Mouse (Mus musculus): Measurements from ENCODE around the gene Panx1. TPM values are rescaled to one million over a fixed set of nuclear protein-coding genes. Genes with fewer than 3 reads are reported as not detected.

The Panx1 gene
- polyA plus RNA-seq (2015; fragmentation: Nextera tagmentation; extraction: Ambion mirVana), result 35.3 and 37.2 TPM in 2 replicates

DNA sequence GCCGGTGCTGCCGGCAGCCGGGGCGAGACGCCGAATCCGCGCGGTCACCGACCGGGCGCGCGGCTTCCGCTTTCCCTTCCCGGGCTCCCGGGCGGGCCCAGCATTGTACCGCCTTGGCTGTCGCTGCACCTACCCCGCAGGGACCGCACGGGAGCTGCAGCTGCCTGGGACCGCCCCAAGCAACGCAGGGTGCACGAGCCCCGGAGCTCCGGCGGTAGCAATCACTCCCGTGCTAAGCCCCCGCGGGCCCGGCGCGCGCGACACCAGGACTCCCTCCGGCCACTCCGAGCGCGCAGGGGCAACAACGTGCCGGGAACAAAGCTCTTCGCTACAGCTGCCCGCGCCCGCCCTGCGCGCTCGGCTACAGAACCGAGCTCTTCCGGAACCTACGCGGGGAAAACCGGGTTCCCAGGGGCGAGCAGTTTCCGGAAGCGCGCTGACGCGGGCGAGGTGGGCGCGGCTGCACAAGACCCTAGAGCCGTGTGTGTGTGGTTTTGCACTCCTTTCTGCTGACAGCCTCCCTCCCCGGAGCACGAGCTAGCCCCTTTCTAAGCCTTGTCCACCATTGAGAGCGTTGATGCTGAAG lies at the start of gene Panx1:
Panx1 (minus strand) TSS at position 395 of the 586 bp plus-strand sequence.

Other genes starting within 250 kb of the Panx1 start
- gene Gpr83, start 185.3 kb downstream of the Panx1 start, polyA plus RNA-seq (2015; fragmentation: Nextera tagmentation; extraction: Ambion mirVana), result 0.64 and 0.72 TPM in 2 replicates
- gene Izumo1r, start 141.5 kb downstream of the Panx1 start, polyA plus RNA-seq (2015; fragmentation: Nextera tagmentation; extraction: Ambion mirVana), result 0.17 and 0.23 TPM in 2 replicates
- 0.31 and 0.35 TPM in 2 replicates for gene Hephl1, start 66.6 kb upstream of the Panx1 start, polyA plus RNA-seq (2015; fragmentation: Nextera tagmentation; extraction: Ambion mirVana)
- 1.3 and 1.4 TPM in 2 replicates for gene Vstm5, start 193.6 kb upstream of the Panx1 start, polyA plus RNA-seq (2015; fragmentation: Nextera tagmentation; extraction: Ambion mirVana)
- gene Med17, start 234.5 kb upstream of the Panx1 start, polyA plus RNA-seq (2015; fragmentation: Nextera tagmentation; extraction: Ambion mirVana), result 15.7 and 17.7 TPM in 2 replicates

Data from skeletal muscle tissue, postnatal 0 days (tissue).